Mouse (Mus musculus) small intestine, adult 2 months (tissue): ENCODE data around the gene Hira. TPM values are rescaled to one million over a fixed set of nuclear protein-coding genes. Genes with fewer than 3 reads are reported as not detected.
A peak's percentile ranks its signal among the peaks of the same experiment; 100 is the strongest.
"Not testable (repeated sequence)": the region's sequence is repeated elsewhere in the genome, so short reads cannot be mapped to it uniquely, and the experiment has no call there.

Experiments used
- H3K27ac ChIP-seq: fragments of 200-500 bp; 2 replicates; pipeline ENCODE4 v1.5.1; 2012; ENCODE audit warnings: low read depth, low read length, control low read depth, inconsistent platforms; ENCODE audit not compliant: insufficient read depth
- H3K27me3 ChIP-seq: fragments of 200-500 bp; 2 replicates; pipeline ENCODE4 v1.6.1; 2012; ENCODE audit warnings: mild to moderate bottlenecking, moderate library complexity, low read length, inconsistent platforms; ENCODE audit not compliant: control insufficient read depth, insufficient read depth
- H3K36me3 ChIP-seq: fragments of 200-500 bp; 2 replicates; pipeline ENCODE4 v1.6.1; 2012; ENCODE audit warnings: mild to moderate bottlenecking, low read length, control low read depth, inconsistent platforms; ENCODE audit not compliant: control insufficient read depth, insufficient read depth
- H3K4me1 ChIP-seq: fragments of 200-500 bp; 2 replicates; pipeline ENCODE4 v1.6.1; 2012; ENCODE audit warnings: low read length, inconsistent platforms, mixed read lengths; ENCODE audit not compliant: control insufficient read depth, insufficient read depth, insufficient read length
- H3K4me3 ChIP-seq: fragments of 200-500 bp; 2 replicates; pipeline ENCODE4 v1.5.1; 2012; ENCODE audit warnings: low read depth, mild to moderate bottlenecking, control low read depth, inconsistent platforms, low read length, moderate library complexity
- CTCF ChIP-seq: fragments of 200-500 bp; IDR thresholded peaks from 2 replicates; pipeline ENCODE4 v1.5.1; 2012; ENCODE audit warnings: low read depth, mild to moderate bottlenecking, control low read depth, inconsistent platforms, low read length, moderate library complexity, mixed read lengths; ENCODE audit not compliant: insufficient replicate concordance, insufficient read length; ENCODE audit errors: extremely low read depth
- POLR2A ChIP-seq: fragments of 200-500 bp; IDR thresholded peaks from 2 replicates; pipeline ENCODE4 v1.6.1; 2012; ENCODE audit warnings: low read depth, mild to moderate bottlenecking, control low read depth, inconsistent platforms, low read length, moderate library complexity
- WGBS: fragments of 180-500 bp; shearing (Covaris S2); methylation state at CpG from one replicate; pipeline ENCODE4 v1.1.7; 2018; 5-methylcytosine and 5-hydroxymethylcytosine counted together
- polyA plus RNA-seq: library from polyadenylated mRNA; depleted of rRNA; stranded (reverse); fragments of >200 nt; gene quantifications from 2 replicates; pipeline ENCODE4 v1.2.3, GENCODE M21; 2012

Hira gene
- polyA plus RNA-seq, 1 experiment, result 49.3 TPM

DNA sequence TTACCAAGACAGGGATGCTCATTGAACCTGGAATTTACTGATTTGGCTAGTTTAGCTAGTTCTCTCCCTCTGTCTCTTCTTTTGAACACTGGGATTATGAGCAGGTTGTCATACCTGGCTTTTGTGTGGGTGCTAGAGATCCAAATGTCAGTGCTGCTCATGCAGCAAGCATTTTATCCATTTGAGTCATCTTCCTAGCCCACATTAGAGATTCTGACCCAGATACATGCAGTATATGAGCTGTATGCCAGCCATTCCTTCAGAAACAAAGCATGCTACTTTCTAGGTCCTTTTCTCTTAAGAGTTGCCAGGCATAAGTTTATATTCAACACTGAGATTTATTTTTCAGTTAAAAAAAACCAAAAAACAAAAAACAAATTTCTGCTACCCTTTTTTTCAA, 76.0 kb downstream of the Hira start:
- H3K27ac ChIP-seq, result no peak overlapping the region
- no peaks in the 10 kb centered on the region for H3K4me1 ChIP-seq
- no peak overlapping the region for H3K4me3 ChIP-seq
- TF ChIP-seq POLR2A (no peak), CTCF (no peak)
- peaks cover 68% of the 10 kb centered on the region for H3K36me3 ChIP-seq
- H3K27me3 ChIP-seq, result no peaks in the 10 kb centered on the region

DNA sequence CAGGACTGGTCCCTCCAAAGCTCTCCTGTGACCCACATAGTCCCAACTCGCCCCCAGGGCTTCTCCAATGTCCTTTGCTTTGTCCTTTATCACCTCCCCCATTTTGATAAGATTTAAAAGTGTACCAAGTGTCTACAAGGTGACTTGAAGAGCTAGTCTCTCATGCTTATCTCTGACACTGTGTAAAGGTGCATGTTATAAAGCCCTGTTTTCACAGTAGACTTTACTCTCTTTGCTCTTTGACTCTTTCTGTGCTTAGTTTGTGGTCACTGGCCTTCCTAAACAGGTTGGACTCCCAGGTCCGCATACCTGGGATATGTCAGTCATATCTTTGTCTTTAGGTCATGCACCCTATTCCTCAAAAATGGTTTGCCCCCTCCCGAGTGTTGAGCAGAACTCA, 78.2 kb downstream of the Hira start:
- 75% methylated on average over 3 of the region's 3 CpGs for WGBS

GRCm38 (mm10) chr16:18963486-18963885, 86.6 kb downstream of the Hira start:
- H3K27ac ChIP-seq, result no peak overlapping the region
- H3K36me3 ChIP-seq, result peaks cover 37% of the 10 kb centered on the region
- no peak overlapping the region for H3K4me3 ChIP-seq
- TF ChIP-seq CTCF (no peak), POLR2A (no peak)
- no peaks in the 10 kb centered on the region for H3K27me3 ChIP-seq
- H3K4me1 ChIP-seq, result no peaks in the 10 kb centered on the region; the same call in 1 of the 2 replicates

More for the DNA sequence above, 78.2 kb downstream of the Hira start:
- Histone ChIP-seq H3K36me3 (peaks cover 54% of the 10 kb centered on the region), H3K27me3 (no peaks in the 10 kb centered on the region), H3K4me3 (no peak overlapping the region), H3K4me1 (no peaks in the 10 kb centered on the region), H3K27ac (peak overlapping the region; percentile 3; the same call in 1 of the 2 replicates)
- TF ChIP-seq CTCF (no peak), POLR2A (no peak)

DNA sequence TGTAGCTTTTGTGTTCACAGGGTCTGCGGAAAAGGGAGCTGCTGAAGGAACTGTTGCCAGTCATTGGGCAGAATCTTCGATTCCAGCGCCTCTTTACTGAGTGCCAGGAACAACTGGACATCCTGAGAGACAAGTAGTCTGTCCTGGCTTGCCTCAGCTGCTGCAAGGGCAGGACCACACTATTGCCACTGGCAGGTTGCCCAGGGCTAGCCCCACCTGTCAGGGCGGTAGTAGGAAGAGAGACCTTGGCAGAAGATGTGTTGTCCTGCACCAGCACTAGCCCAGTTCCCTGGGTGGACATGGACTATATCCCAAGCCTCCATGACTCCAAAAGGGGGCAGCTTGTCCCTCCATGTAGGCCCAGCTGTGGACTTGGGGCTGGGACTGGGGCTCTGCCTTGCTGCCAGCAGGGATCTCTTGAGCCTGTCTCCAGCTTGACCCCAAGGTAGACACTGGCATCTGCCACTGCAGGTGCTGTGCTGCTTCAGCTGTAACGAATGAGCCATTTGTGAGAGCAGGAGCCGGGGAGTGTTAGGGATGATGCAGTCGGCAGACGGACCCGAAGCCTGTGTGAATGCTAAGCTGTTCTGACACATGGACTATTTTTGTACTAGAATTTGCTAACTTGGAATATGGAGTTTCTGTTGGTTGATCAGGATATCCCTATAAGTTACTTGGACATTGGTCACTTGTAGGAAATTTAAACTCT, 92.7 kb downstream of the Hira start:
- H3K4me1 ChIP-seq, result no peaks in the 10 kb centered on the region
- H3K27me3 ChIP-seq, result no peaks in the 10 kb centered on the region
- TF ChIP-seq CTCF (no peak), POLR2A (no peak)
- peaks cover 27% of the 10 kb centered on the region for H3K36me3 ChIP-seq
- no peak overlapping the region for H3K4me3 ChIP-seq
- H3K27ac ChIP-seq, result no peak overlapping the region
- 83% methylated on average over 9 of the region's 9 CpGs for WGBS

- WGBS, result 61% methylated on average over 3 of the region's 3 CpGs
- peaks cover 23% of the 10 kb centered on the region for H3K36me3 ChIP-seq
Measured at GRCm38 (mm10) chr16:18970837-18971236, 94.0 kb downstream of the Hira start.

DNA sequence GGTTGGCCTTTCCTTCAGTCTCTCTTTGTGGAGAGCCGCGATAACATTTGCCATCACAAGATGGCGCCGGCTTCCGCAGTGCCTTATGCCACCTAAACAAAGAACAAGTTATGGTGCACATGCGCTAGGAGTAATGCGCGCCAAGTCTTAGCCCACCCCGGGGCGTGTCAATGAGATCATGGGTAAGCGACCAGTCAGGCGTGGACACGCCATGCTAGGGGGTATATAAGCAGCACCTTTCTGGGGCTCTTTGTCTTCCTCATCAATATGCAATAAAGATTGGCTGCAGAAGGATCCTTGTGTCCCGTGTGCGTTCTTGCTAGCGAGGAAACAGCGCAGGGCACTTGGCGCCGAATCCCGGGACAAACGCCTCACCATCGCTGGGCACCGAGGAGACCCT, 98.8 kb downstream of the Hira start:
- not testable (repeated sequence) for H3K36me3 ChIP-seq, H3K4me1 ChIP-seq, H3K27me3 ChIP-seq, H3K27ac ChIP-seq, H3K4me3 ChIP-seq
- 93% methylated on average over 23 of the region's 23 CpGs for WGBS

More at GRCm38 (mm10) chr16:18970837-18971236, 94.0 kb downstream of the Hira start:
- TF ChIP-seq CTCF, result no peak
- no peaks in the 10 kb centered on the region for H3K4me1 ChIP-seq
- H3K27me3 ChIP-seq, result no peaks in the 10 kb centered on the region
- no peak overlapping the region for H3K27ac ChIP-seq
- no peak overlapping the region for H3K4me3 ChIP-seq

GRCm38 (mm10) chr16:18976315-18976714, 99.5 kb downstream of the Hira start:
- Histone ChIP-seq H3K27me3 (no peaks in the 10 kb centered on the region), H3K36me3 (no peaks in the 10 kb centered on the region), H3K4me3 (no peak overlapping the region), H3K27ac (no peak overlapping the region), H3K4me1 (no peaks in the 10 kb centered on the region)
- TF ChIP-seq CTCF, result no peak
- no peak for TF ChIP-seq POLR2A
- WGBS, result 84% methylated on average over 23 of the region's 23 CpGs
